ENCODE assay signal across 1 mouse cellular context in the genomic region with DNA sequence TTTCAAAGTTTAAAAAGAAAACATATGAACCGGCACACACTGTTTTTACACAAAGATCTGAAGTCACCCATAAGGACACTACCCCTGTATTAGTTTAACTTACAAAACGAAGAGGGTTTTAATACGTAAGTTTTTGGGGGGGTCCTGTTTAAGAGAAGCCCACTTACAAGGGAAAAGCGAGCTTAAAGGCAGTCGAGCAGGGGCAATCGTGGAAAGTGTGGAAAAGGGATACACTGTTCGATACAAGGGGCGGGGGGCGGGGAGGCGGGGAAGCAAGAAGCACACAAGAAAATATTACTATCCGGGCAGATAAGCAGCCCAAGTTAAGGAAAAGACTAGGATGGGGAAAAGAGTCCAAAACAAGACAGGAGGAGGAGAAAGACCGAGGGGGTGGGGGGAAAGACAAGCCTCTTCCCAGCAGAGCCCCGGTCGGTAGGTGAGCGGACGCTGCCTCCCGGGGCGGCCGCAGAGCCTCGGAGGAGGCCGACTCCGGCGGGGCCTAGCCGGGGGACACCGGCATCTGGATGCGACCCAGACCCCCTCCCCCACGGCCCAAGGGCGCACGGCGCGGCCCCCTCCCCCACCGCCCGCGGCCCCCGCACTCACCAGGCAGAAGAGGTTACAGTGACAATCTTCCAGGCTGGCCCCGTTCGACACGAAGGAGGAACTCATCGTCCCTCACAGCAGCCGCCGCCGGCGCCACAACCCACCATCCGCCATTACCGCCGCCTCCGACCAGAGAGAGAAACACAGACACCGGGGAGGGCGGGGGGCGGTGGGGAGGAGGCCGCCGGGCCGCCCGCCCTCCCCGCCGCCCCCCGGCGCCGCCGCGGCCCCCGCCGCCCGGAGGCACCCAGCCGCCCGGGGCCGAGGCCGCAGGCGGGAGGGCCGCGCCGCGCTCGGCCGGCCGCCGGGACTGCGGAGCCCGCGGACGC.
TF ChIP-seq lines count a peak whose summit lies in the region.

A gene (minus strand): TSS at position 749 of the 935 bp plus-strand sequence.

TF ChIP-seq in CH12.LX, 34 proteins besides CTCF, POLR2A, EP300 and RAD21 (continued from another document):
- TF ChIP-seq RCOR1 (conservative IDR thresholded peaks at IDR 0.05; ENCODE audit: low read depth, low read length) (no peak), JUND (conservative IDR thresholded peaks at IDR 0.05; ENCODE audit: low read depth, low read length) (no peak), SMC3 (IDR thresholded peaks at IDR 0.05; ENCODE audit: low read depth, low read length) (no peak), USF1 (IDR thresholded peaks at IDR 0.05; ENCODE audit: low read depth, low read length) (no peak), USF2 (conservative IDR thresholded peaks at IDR 0.05; ENCODE audit: low read depth, low read length) (no peak), BHLHE40 (IDR thresholded peaks at IDR 0.05; ENCODE audit: low read depth, low read length) (no peak), NRF1 (IDR thresholded peaks at IDR 0.05; ENCODE audit: low read depth, low read length) (no peak), PAX5 (IDR thresholded peaks at IDR 0.05; ENCODE audit: low read length) (no peak), MXI1 (IDR thresholded peaks at IDR 0.05; ENCODE audit: low read depth, low read length) (peak; percentile 71), MAFK (IDR thresholded peaks at IDR 0.05; ENCODE audit: insufficient replicate concordance, low read length) (0 out of 2 replicates have a peak, but pooled peaks have one; percentile 14), NELFE (IDR thresholded peaks at IDR 0.05; ENCODE audit: low read depth, low read length) (no peak), E2F4 (IDR thresholded peaks at IDR 0.05; ENCODE audit: insufficient replicate concordance, low read depth, low read length) (no peak), MEF2A (IDR thresholded peaks at IDR 0.05; ENCODE audit: borderline replicate concordance, low read depth, low read length) (no peak), UBTF (IDR thresholded peaks at IDR 0.05; ENCODE audit: low read depth, low read length) (0 out of 2 replicates have a peak, but pooled peaks have one; percentile 69), CHD2 (IDR thresholded peaks at IDR 0.05; ENCODE audit: low read length) (peak; percentile 40), ZKSCAN1 (IDR thresholded peaks at IDR 0.05; ENCODE audit: borderline replicate concordance, low read depth, low read length) (no peak), MAX (IDR thresholded peaks at IDR 0.05; ENCODE audit: low read length) (no peak), TBP (conservative IDR thresholded peaks at IDR 0.05; ENCODE audit: low read depth, low read length) (no peak), JUN (IDR thresholded peaks at IDR 0.05; ENCODE audit: insufficient read depth, low read depth, low read length) (no peak), MAZ (IDR thresholded peaks at IDR 0.05; ENCODE audit: low read depth, low read length) (peak; percentile 63; the same call in 1 of the 2 replicates), HCFC1 (IDR thresholded peaks at IDR 0.05; ENCODE audit: low read depth, low read length) (no peak), CHD1 (IDR thresholded peaks at IDR 0.05; ENCODE audit: low read depth, low read length) (peak; percentile 91), KAT2A (IDR thresholded peaks at IDR 0.05; ENCODE audit: insufficient replicate concordance, low read length) (no peak), ETS1 (conservative IDR thresholded peaks at IDR 0.05; ENCODE audit: low read depth, low read length) (no peak; the same call in 1 of the 2 replicates), ELF1 (IDR thresholded peaks at IDR 0.05; ENCODE audit: low read depth, low read length) (no peak), MYC (IDR thresholded peaks at IDR 0.05; ENCODE audit: low read depth, low read length) (no peak), SIN3A (IDR thresholded peaks at IDR 0.05; ENCODE audit: low read length) (peak; percentile 74), POLR2AphosphoS2 (IDR thresholded peaks at IDR 0.05; ENCODE audit: low read depth, low read length) (no peak), TCF12 (IDR thresholded peaks at IDR 0.05; ENCODE audit: low read depth, low read length) (no peak), ZNF384 (IDR thresholded peaks at IDR 0.05; ENCODE audit: low read depth, low read length) (no peak; the same call in 1 of the 2 replicates), ZC3H11A (IDR thresholded peaks at IDR 0.05; ENCODE audit: low read depth, low read length) (no peak), ZMIZ1 (IDR thresholded peaks at IDR 0.05; ENCODE audit: low read depth, low read length) (no peak)
